Mouse (Mus musculus) thymus, adult 2 months (tissue): ENCODE measurements around the gene F7. TPM values are rescaled to one million over a fixed set of nuclear protein-coding genes. Genes with fewer than 3 reads are reported as not detected.

Source experiments
- DNase-seq: peaks from one replicate; pipeline ENCODE4 v3.0.0; 2021
- H3K27ac ChIP-seq: fragments of 200-500 bp; 2 replicates; pipeline ENCODE4 v1.5.1; 2012; ENCODE audit warnings: low read length, control low read depth; ENCODE audit not compliant: control insufficient read depth, insufficient read depth
- H3K27me3 ChIP-seq: fragments of 200-500 bp; 2 replicates; pipeline ENCODE4 v1.6.1; 2012; ENCODE audit warnings: mild to moderate bottlenecking, low read length, moderate library complexity, mixed read lengths; ENCODE audit not compliant: control insufficient read depth, insufficient read depth
- H3K36me3 ChIP-seq: fragments of 200-500 bp; 2 replicates; pipeline ENCODE4 v1.6.1; 2012; ENCODE audit warnings: mild to moderate bottlenecking, low read length, moderate library complexity; ENCODE audit not compliant: control insufficient read depth, insufficient read depth
- H3K4me1 ChIP-seq: fragments of 200-500 bp; replicated peaks from 2 replicates; pipeline ENCODE4 v1.6.1; 2012; ENCODE audit warnings: low read length; ENCODE audit not compliant: control insufficient read depth, insufficient read depth
- H3K4me3 ChIP-seq: fragments of 200-500 bp; 2 replicates; pipeline ENCODE4 v1.5.1; 2012; ENCODE audit warnings: mild to moderate bottlenecking, low read length, control low read depth, moderate library complexity; ENCODE audit not compliant: control insufficient read depth, insufficient read depth
- CTCF ChIP-seq: fragments of 200-500 bp; IDR thresholded peaks from 2 replicates; pipeline ENCODE4 v1.5.1; 2012; ENCODE audit warnings: mild to moderate bottlenecking, control low read depth, low read length, moderate library complexity, borderline replicate concordance; ENCODE audit not compliant: control insufficient read depth, poor library complexity, insufficient read depth; ENCODE audit errors: extremely low read depth
- POLR2A ChIP-seq: fragments of 200-500 bp; IDR thresholded peaks from 2 replicates; pipeline ENCODE4 v1.6.1; 2012; ENCODE audit warnings: mild to moderate bottlenecking, low read length, control low read depth, moderate library complexity; ENCODE audit not compliant: control insufficient read depth, poor library complexity, insufficient read depth; ENCODE audit errors: extremely low read depth
- WGBS: fragments of 180-500 bp; shearing (Covaris S2); methylation state at CpG from one replicate; pipeline ENCODE4 v1.1.7; 2018; 5-methylcytosine and 5-hydroxymethylcytosine counted together
- polyA plus RNA-seq: library from polyadenylated mRNA; depleted of rRNA; stranded (reverse); fragments of >200 nt; gene quantifications from 2 replicates; pipeline ENCODE4 v1.2.3, GENCODE M21; 2012

Gene F7
- polyA plus RNA-seq, 1 experiment: 0.22 TPM

GRCm38 (mm10) chr8:13039054-13039453, 13.2 kb downstream of the F7 start:
- Histone ChIP-seq H3K4me3 (no peak overlapping the region), H3K4me1 (no peaks in the 10 kb centered on the region), H3K36me3 (no peaks in the 10 kb centered on the region), H3K27me3 (no peaks in the 10 kb centered on the region), H3K27ac (no peak overlapping the region)
- TF ChIP-seq POLR2A: no peak
- TF ChIP-seq CTCF: no peak
- 59% methylated on average over 6 of the region's 6 CpGs for WGBS
- no peak for DNase-seq

GRCm38 (mm10) chr8:13041459-13041858, 15.6 kb downstream of the F7 start:
- Histone ChIP-seq H3K4me1 (no peaks in the 10 kb centered on the region), H3K27me3 (no peaks in the 10 kb centered on the region), H3K4me3 (no peak overlapping the region), H3K27ac (no peak overlapping the region), H3K36me3 (no peaks in the 10 kb centered on the region)
- no peak for DNase-seq
- 9% methylated on average over 4 of the region's 4 CpGs for WGBS
- no peak for TF ChIP-seq POLR2A
- TF ChIP-seq CTCF: no peak

GRCm38 (mm10) chr8:13047652-13048051, 21.8 kb downstream of the F7 start:
- no peak overlapping the region for H3K27ac ChIP-seq
- no peak overlapping the region for H3K4me3 ChIP-seq
- no peaks in the 10 kb centered on the region for H3K27me3 ChIP-seq
- no peak for TF ChIP-seq CTCF
- no peak for TF ChIP-seq POLR2A
- H3K36me3 ChIP-seq: no peaks in the 10 kb centered on the region
- 71% methylated on average over 5 of the region's 5 CpGs for WGBS
- H3K4me1 ChIP-seq: no peaks in the 10 kb centered on the region
- DNase-seq: no peak

- WGBS: 92% methylated on average over 10 of the region's 10 CpGs
- H3K36me3 ChIP-seq: no peaks in the 10 kb centered on the region
- DNase-seq: no peak
Observed at GRCm38 (mm10) chr8:13050550-13050949, 24.7 kb downstream of the F7 start.

DNA sequence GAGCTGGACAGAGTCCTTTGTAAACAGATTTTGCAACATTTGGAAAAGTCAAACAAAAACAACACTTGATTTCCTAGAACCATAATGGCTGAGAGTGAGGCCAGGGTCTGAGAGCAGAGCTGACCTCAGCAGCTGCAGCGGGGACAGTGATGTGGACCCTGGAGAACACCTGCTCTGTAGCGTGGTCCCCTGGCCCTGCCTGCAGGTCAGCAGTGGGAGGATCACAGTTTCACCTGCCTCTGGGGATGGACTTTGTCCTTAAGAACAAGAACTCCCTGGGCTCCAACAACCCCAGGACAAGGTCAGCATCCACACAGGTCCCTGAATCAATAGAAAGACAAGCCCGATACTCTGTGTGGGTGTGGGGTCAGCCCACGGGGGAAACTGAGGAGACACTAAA, 31.5 kb downstream of the F7 start:
- Histone ChIP-seq H3K27me3 (no peaks in the 10 kb centered on the region), H3K27ac (no peak overlapping the region), H3K4me1 (no peaks in the 10 kb centered on the region), H3K36me3 (no peaks in the 10 kb centered on the region), H3K4me3 (no peak overlapping the region)
- TF ChIP-seq POLR2A (no peak), CTCF (no peak)
- no peak for DNase-seq
- 94% methylated on average over 4 of the region's 4 CpGs for WGBS

More at GRCm38 (mm10) chr8:13050550-13050949, 24.7 kb downstream of the F7 start:
- Histone ChIP-seq H3K4me3 (no peak overlapping the region), H3K27me3 (no peaks in the 10 kb centered on the region), H3K4me1 (no peaks in the 10 kb centered on the region), H3K27ac (no peak overlapping the region)
- TF ChIP-seq CTCF: no peak
- TF ChIP-seq POLR2A: no peak

DNA sequence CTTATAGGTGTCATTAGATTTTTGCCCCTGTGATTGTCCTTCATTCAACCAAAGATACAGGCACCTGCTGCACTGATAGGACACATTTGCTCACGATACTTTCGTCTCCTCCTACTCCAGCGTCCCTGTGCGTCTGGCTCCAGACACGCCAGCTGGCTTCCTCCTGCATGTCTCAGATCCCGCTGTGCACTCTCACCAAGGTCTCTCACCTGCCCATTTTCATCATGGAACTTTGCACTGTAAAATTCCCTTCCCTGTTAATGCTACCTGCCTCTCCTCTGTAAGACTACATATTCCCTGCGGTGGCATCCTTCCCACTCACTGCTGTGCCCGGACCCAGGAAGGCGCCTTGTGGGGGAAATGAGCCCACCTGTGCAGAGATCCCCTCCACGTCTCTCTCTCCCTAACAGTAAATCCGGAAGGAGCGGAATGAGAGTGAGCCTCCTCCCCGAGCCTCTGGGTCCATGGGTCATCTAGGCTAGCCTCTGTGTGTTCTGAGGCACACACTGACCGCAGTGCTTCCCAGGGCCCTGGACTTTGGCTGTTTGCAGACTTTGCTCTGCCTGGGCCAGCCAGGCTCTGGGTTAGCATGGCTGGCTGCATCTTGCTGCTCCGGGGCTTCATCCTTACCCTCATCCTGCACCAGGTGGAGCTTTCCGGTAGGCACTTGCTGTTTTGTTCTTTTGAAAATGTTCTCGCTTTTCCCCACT, 34.8 kb downstream of the F7 start, which contains the start of gene Proz:
Proz (plus strand) TSS at position 474 of the 710 bp plus-strand sequence.
- DNase-seq: no peak
- Histone ChIP-seq H3K4me1 (no peaks in the 10 kb centered on the region), H3K27me3 (no peaks in the 10 kb centered on the region), H3K27ac (no peak within 1 kb of the TSS), H3K4me3 (no peak within 1 kb of the TSS), H3K36me3 (no peaks in the 10 kb centered on the region)
- WGBS: 85% methylated on average over 17 of the region's 17 CpGs
- TF ChIP-seq POLR2A: no peak

GRCm38 (mm10) chr8:13063112-13063511, 37.3 kb downstream of the F7 start:
- Histone ChIP-seq H3K4me3 (no peak overlapping the region), H3K36me3 (no peaks in the 10 kb centered on the region), H3K27ac (no peak overlapping the region), H3K27me3 (no peaks in the 10 kb centered on the region), H3K4me1 (no peaks in the 10 kb centered on the region)
- DNase-seq: no peak
- TF ChIP-seq CTCF (no peak), POLR2A (no peak)
- WGBS: 78% methylated on average over 16 of the region's 16 CpGs
